Mouse (Mus musculus): ENCODE results near the gene Cyp4f16.
"Not testable (repeated sequence)": the region's sequence is repeated elsewhere in the genome, so short reads cannot be mapped to it uniquely, and the experiment has no call there.

Cyp4f16 gene

DNA sequence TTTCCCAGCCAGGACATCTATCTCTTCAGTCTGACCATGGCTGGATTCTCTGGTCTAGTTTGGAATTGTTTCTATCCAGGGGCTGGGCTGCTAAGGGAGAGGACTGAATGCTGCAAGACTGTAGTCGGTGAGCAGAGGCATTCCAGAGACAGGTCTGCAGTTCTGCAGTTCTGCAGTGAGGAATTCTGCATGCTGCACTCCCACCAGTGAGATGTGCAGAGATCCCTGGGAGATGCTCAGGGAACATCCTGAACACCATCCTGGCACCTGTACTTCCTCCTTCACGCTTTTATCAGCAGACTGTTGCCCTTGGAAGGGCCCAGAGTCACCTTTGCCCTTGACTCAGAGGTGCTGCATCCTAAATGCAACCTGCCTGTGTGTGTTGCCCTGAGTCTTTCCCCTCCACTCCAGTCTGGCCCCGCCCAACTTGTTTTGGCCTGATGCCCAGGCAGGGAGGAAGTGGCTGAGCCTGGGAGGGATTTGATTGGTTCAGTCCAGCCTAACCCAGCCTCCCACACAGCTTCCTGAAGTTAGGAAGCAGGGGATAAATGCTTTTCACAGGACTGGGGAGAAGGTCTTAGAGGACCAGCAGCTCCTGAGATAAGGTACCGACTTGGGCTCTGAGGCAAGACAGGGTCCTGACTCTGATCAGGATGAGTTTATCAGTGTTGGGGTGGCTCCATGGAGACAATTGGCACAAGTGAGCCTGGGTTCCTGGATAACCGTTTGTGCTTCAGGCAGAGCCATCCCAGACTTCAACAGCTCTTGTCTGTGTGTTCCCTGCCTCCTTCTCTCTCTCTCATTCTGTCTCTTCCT, at the start of gene Cyp4f16:
Gene Cyp4f16 (plus strand): TSS at position 508 of the 816 bp plus-strand sequence.
- peak; percentile 95 for DNase-seq

DNA sequence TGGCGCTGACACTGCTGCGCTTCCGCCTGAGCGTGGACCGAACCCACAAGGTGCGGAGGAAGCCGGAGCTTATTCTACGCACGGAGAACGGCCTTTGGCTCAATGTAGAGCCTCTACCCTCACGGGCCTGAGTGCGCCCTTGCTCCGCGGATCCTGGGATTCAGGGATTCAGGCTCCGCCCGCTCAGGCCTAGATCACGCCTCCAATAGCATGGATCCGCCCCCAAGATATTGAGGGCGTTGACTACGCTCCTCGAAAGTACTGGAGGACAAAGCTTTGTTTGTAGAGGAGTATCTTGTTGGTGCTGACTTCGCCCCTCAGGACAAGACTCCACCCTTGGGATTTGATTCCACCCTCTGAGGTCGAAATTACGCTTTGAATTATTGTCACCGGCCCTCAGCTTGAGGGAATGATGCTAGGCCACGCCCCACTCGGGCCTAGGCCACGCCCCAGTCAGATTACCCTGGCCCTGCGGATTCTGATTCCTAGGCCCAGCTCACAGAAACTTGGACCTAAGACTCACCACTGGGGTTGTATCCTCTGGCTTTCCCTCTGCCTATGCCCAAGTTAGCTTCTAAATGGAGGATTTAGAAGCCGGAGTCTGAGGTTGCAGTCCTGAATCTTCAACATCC, 43.9 kb upstream of the Cyp4f16 start:
- DNase-seq, result peak; percentile 58

DNA sequence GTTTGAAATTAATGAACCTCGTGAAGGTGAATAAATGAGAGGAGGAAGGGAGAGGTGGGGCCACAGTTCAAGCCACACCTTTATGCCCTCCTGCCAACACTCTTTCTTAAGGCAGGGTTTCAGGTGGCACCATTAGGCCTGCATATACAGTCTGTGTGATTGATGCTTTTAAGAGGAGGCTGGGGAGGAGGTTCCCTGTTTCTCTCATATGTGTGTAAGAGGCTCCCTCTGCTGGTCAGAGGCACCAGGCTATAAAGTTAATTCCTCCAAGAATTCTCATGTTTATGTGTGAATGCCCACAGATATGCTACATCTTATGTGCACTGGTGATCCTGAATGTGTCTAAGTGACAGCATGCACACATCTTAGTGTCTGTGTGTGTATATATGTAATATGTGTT, 41.8 kb upstream of the Cyp4f16 start:
- DNase-seq, result peak; percentile 90

DNA sequence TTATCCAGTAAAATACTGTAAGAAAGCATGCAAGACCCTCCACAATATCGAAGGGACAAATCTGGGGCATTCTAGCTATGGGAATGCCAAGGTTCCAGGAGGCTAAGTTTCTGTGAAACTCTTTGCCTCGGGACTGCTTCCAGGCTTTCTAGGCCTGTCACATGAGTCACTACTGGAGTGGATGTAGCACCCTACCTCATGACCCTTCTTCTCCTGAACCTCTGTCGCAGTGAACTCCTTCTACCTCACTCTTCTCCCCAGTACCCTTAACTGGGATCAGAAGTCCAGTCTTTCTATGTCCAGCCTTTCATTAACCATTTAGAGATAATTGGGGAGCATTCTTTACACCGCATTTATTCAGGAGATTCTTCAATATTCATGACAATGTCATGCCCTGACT, 35.8 kb upstream of the Cyp4f16 start:
- not testable (repeated sequence) for DNase-seq

DNA sequence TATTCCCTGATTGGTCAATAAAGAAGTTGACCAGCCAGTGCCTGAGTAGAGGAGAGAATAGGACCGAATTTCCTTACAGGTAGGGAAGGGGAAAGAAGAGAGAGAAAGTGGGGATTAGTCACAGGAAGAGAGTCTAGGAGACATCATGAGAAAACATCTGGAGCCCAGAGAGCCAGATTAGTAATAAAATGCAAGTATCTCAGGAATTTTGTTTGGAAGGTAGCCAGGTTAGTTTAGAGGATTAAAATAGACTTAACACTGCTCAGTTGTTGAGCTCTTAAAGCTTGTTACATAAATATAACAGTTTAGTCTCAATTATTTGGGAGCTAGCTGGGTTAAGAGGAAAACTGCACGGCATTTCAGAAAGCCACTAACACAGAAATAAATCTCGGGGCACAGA, 35.3 kb upstream of the Cyp4f16 start:
- DNase-seq, result no peak

DNA sequence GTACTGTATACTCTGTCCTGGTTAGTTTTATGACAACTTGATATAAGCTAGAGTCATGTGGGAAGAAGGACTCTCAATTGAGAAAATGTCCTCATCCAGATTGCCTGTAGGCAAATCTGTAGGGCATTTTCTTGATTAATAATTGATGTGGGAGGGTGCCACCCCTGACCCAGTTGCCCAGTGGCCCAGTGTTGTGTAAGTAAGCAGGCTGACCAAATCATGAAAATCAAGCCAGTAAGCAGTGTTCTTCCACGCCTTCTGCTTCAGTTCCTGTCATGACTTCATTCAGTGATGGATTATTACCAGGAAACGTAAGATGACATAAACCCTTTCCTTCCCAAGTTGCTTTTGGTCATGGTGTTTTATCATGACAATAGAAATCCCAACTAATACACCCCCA, 33.2 kb upstream of the Cyp4f16 start:
- no peak for DNase-seq

DNA sequence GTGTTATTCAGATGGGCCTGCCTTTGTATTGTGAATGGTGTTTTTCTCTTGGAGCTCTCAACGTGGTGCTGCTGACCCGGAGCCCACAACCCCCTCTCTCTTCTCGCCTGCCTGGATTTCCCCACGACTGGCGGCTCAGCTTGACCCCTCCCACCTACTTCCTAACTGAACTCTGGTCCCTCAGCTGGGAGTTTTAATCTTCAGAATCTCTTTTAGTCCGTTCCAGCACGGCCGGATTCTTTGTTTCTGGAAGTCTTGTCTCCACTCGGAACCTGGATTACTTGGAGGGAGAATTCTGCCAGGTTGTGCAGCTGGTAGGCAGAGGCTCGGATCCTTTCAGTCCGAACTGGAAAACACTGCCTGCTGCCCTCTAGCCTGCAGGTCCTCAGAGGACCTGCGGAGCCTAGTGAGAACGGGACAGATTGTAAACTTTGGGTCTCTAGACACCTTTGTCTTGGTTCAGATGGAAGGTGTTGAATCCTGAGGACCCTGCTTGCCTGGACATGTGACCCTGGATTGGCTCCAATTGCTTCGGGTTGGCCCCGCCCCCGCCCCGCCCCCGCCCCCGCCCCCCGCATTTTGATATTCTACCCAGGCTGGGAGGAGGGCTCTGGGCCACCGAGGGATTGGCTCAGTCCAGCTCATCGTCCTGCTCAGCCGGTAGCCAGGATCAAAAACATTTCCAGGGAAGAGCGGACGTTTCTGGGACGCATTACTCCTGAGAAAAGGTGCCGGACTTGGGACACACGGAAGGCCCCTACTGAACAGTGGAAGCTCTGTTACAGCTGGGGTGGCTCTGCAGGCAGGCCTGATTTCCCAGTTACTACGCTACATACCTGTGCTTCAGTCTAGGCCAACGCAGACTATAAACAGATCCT, 30.3 kb upstream of the Cyp4f16 start, which contains the start of gene Cyp4f17:
Gene Cyp4f17 (plus strand): TSS at position 200 of the 878 bp plus-strand sequence.
- peak; percentile 54 for DNase-seq

DNA sequence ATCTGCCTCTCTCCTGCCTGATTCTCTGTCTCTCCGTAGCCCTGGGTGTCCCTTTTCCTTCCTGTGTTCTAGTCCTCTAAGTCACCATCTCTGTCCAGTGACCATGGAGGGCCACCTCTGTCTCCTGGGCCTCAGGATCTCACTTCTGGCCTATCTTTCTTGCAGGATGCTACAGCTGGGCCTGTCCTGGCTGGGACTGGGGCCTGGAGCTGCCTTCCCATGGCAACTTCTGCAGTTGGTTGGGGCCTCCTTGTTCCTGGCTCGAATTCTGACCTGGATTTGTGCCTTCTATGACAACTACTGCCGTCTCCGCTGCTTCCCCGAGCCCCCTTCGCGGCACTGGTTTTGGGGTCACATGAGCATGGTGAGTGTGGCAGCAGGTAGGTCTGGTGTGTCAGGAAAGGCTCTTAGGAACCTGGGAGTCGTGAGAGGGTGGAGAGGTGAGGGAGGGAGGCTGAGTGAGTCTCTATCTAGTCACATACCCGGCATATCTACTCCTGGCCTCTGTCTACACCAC, 29.6 kb upstream of the Cyp4f16 start:
- no peak for DNase-seq

DNA sequence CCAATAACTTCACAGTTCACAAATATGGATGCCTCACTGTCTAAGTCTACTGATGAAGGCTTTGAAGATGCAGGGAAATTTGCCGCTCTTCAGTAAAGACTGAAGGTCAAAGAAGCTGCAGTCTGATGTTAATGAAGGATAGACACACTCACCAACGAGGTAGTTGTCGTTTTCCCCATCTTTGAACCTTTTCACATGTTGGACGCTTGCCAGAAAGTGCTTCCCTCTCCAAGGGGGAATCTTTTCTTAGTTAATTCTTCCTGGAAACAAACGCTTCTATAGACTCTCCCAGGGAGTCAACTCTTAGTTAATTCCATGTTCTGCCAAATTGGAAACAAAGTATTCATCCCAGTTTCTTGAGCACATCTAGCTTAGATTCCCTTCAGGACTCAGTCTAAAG, 20.2 kb upstream of the Cyp4f16 start:
- no peak for DNase-seq

DNA sequence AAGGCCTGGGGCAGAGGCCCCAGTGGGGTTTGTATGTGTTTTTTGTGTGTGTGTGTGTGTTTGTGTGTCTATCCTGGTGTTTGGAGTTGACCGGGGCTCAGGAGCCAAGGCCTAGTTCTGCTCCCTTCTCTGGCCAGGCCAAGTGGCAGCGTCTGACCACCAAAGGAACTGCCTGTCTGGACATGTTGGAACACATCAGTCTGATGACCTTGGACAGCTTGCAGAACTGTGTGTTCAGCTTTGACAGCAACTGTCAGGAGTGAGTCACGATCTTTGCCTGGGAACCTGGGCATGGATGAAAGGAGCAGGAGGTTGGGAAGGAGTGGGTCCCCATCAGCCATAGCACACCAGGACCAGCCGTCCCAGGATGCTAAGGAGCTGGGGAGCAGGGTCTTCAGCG, 14.4 kb upstream of the Cyp4f16 start:
- no peak for DNase-seq

DNA sequence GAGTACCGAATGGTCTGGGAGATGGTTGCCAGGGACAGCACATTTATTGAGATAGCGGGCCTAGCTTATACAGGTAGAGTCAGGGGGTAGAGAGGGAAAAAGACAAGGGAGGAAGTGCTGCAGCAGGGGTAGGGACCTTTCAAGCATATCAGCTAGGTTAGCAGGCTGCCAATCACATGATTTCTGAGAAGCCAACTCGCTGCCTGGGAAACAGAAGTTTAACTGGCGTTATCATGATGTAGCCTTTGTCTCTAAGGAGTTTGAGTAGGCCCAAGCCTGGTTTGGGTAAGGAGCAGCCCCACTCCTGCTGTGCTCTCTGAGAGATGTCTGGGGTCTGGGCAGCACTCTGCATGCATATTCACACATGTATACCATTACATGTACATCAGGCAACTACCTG, 14.0 kb upstream of the Cyp4f16 start:
- no peak for DNase-seq

DNA sequence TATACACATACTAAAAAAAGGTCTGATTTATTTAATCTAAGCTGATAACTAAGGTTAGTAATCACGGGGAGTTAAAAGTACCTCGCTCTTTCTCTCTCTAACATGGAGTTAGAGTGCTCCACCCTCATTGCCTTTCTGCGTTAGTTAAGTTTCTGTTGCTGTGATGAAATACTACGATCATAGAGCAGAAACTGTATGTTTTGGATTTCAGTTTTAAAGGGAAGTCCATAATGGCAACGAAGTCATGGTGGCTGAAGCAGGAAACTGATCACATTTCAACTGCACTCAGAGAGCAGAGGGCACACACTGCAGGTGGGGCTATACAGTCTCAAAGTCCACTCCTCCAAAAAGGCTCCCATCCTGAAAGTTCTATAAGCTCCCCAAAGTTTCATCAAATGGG, 13.5 kb upstream of the Cyp4f16 start:
- no peak for DNase-seq

DNA sequence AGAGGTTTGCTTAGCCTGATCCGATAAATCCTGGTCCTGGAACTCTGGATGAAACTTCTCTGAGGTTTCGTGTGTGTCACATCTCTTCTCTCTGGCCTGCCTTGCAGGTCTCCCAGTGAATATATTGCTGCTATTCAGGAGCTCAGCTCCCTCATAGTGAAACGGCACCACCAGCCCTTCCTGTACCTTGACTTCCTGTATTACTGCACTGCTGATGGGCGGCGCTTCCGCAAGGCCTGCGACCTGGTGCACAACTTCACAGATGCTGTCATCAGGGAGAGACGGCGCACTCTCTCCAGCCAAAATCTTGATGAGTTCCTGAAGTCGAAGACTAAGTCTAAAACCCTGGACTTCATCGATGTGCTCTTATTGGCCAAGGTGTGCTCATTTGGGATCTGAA, 12.5 kb upstream of the Cyp4f16 start:
- peak; percentile 20 for DNase-seq

DNA sequence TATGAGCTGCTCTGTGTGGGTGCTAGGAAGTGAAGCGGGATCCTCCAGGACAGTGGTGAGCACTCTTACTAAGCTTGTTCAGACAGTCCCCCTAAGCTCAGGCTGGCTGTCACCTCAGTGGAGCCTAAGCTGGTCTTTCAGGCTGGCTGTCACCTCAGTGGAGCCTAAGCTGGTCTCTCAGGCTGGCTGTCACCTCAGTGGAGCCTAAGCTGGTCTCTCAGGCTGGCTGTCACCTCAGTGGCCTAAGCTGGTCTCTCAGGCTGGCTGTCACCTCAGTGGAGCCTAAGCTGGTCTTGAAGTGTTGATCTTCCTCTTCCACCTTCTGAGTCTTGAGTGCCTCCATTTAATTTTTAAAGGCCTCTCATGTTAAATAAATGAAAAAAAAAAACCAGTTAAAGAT, 10.0 kb upstream of the Cyp4f16 start:
- not testable (repeated sequence) for DNase-seq

DNA sequence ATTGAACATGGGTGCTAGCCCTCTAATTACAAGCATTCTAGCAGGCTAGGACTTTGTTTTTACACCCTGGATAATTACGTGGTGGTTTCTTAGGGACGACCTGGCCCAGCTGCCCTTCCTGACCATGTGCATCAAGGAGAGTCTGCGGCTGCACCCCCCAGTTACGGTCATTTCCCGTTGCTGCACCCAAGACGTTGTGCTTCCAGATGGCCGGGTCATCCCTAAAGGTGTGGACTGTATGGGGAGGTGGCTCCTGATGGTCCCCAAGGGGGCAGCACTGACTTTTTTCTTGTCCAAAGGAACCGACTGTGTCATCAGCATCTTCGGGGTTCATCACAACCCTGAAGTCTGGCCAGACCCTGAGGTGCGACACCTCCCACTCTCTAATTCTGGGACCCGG, 8.6 kb upstream of the Cyp4f16 start:
- DNase-seq, result no peak

DNA sequence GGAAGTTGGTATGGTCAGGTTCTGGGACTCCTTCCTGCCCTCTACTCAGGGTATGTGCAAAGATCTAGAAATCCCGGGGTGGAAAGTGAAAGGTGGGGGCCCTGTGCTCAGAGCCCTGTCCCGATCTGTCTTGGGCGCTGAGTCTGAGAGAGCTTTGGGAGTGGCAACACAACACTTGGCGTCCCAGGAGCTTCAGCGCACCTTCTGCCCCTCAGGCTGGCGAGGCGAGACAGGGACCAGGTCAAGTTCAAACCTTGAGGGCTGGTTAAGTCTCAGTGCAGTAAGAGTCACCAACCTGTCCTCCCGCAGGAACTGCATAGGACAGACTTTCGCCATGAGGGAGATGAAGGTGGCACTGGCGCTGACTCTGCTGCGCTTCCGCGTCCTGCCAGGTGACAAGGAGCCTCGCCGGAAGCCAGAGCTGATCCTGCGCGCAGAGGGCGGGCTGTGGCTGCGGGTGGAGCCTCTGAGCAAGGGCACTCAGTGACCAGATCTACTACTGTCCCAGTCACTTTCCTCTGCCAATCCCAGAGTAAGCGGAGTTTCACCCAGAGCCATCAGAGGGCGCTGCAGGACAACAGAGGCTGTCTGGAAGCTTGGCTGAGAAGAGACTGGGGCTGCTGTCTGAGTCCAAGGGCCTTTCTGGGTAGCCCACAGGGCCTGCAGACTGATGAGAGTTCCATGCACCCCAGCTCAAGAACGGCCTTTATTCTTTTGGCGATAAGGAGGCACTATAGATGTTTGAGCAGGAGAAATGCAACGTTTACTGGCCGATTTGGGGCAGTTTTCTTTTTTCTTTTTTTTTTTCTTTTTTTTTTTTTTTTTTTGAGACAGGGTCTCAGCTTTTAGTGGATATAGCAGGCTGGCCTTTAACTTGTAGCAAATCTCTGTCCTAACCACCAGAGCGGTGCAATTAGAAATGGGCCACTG, 7.7 kb upstream of the Cyp4f16 start:
- DNase-seq, result peak; percentile 96

DNA sequence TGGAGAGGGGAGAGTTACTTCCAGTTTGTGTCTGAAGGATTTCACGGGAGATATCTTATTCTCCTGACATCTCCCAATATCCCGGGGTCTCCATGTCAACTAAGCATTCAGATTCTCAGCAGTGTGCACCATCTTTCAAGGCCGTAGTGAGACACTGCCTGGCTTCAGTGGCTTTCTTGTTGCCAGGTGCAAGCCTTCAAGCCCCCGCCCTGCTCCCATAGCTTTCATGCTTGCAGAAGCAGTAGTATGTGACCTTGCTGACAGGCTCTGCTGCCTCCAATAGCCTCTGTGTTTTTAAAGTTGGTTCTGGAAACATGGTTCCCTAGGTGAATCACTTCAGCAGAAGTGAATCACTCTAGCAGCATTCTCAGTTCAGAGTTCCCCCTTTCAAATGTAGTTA, 4.0 kb upstream of the Cyp4f16 start:
- not testable (repeated sequence) for DNase-seq

DNA sequence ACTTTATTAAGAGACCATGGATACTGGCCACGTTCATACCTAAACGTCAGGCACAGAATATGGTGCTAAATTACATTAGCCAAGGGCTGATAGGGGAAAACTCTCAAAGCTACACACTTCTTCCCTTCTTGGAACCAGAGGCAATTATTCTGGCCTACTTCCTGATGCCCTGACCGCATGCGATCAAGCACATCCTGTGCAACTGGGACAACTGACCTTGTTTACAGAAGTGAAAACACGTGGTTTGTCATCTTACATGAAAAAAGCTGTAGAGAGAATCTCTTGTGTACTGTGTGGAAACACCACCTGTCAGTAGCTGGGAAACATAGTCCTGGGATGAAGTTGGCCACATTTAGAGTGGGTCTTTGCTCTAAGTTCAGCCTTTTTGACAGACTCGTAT, 2.3 kb upstream of the Cyp4f16 start:
- DNase-seq, result peak; percentile 38

DNA sequence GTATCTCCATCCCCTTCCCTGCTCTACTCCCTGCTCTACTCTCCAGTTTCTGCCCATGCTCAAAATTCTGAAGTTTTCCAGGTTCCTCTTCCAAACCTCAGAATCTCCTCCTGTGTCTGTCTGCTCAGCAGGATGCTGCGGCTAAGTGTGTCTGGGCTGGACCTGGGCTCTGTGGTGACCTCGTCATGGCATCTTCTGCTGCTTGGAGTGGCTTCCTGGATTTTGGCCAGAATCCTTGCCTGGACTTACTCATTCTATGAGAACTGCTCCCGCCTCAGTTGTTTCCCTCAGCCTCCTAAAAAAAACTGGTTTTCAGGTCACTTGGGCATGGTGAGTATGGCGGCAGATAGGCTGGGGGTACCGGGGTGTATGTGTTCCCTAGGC, 501 bp downstream of the Cyp4f16 start:
- peak; percentile 39 for DNase-seq

DNA sequence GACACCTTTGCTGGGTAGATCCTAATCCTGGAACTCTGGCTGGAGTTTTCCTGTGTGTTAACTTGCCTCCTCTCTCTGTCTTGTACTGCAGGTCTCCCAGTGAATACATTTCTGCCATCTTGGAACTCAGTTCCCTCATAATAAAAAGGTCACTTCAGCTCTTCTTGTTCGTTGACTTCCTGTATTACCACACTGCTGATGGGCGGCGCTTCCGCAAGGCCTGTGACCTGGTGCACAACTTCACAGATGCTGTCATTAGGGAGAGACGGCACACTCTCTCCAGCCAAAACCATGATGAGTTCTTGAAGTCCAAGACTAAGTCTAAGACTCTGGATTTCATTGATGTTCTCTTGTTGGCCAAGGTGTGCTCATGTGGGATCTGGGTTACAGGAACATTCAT, 8.4 kb downstream of the Cyp4f16 start:
- DNase-seq, result not testable (repeated sequence)

DNA sequence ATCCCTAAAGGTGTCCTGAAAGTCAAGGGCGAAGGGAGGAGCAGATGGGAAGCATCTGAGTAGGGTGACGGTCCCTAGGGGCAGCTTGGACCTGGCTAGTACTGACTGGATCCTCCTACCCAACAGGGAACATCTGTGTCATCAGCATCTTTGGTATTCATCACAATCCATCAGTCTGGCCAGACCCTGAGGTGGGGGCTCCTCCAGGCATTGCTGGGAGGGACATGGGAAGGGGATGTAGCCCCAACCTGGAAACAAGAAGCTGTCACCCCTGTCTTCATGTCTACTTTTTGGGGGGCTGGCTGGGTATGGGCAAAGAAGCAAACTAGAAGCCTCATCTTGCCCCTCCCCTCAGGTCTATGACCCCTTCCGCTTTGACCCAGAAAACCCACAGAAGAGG, 14.0 kb downstream of the Cyp4f16 start:
- DNase-seq, result not testable (repeated sequence)

All from lung, postnatal 36 days (tissue).